Mouse (Mus musculus): ENCODE data around the gene Mcrip1.

- TF ChIP-seq CTCF (IDR thresholded peaks at IDR 0.05), result no peak
- TF ChIP-seq EP300 (IDR thresholded peaks at IDR 0.05), result no peak
Measured at GRCm38 (mm10) chr11:120512790-120513453, 36.6 kb downstream of the Mcrip1 start.

All from lung, postnatal 0 days (tissue).